Mouse (Mus musculus) limb, embryonic 14.5 days (tissue): ENCODE data around the gene Gtf2a2. TPM values are rescaled to one million over a fixed set of nuclear protein-coding genes. Genes with fewer than 3 reads are reported as not detected.

Source experiments
- ATAC-seq: fragments of 200-750 bp; cut with Nextera tagmentation; 2 replicates; pipeline ENCODE4 v1.8.0; 2017; ENCODE audit warnings: low read depth, moderate number of reproducible peaks, moderate TSS enrichment; ENCODE audit not compliant: low FRiP score
- DNase-seq: peaks from one replicate; pipeline ENCODE4 v3.0.0-alpha.2; 2015; ENCODE audit warnings: low spot score
- H3K27ac ChIP-seq: fragments of 300-500 bp; sonication (generic); replicated peaks from 2 replicates; pipeline ENCODE4 v1.5.1; 2014; ENCODE audit warnings: low read depth, mild to moderate bottlenecking, low read length, moderate library complexity, mixed read lengths
- H3K27me3 ChIP-seq: fragments of 300-500 bp; sonication (generic); 2 replicates; pipeline ENCODE4 v1.6.1; 2014; ENCODE audit warnings: low read length, mixed read lengths; ENCODE audit not compliant: control insufficient read depth, insufficient read depth
- H3K36me3 ChIP-seq: fragments of 300-500 bp; sonication (generic); 2 replicates; pipeline ENCODE4 v1.6.1; 2014; ENCODE audit warnings: mild to moderate bottlenecking, low read length, moderate library complexity, mixed read lengths; ENCODE audit not compliant: control insufficient read depth, insufficient read depth
- H3K4me1 ChIP-seq: fragments of 300-500 bp; sonication (generic); 2 replicates; pipeline ENCODE4 v1.6.1; 2014; ENCODE audit warnings: antibody characterized with exemption, low read length, mixed read lengths; ENCODE audit not compliant: control insufficient read depth, insufficient read depth
- H3K4me2 ChIP-seq: fragments of 300-500 bp; sonication (generic); replicated peaks from 2 replicates; pipeline ENCODE4 v1.6.1; 2014; ENCODE audit warnings: low read depth, mild to moderate bottlenecking, low read length, moderate library complexity; ENCODE audit not compliant: severe bottlenecking
- H3K4me3 ChIP-seq: fragments of 300-500 bp; sonication (generic); replicated peaks from 2 replicates; pipeline ENCODE4 v1.5.1; 2014; ENCODE audit warnings: low read length
- H3K9ac ChIP-seq: fragments of 300-500 bp; sonication (generic); 2 replicates; pipeline ENCODE4 v1.6.1; 2014; ENCODE audit warnings: mild to moderate bottlenecking, low read depth, low read length, moderate library complexity; ENCODE audit not compliant: severe bottlenecking
- H3K9me3 ChIP-seq: fragments of 300-500 bp; sonication (generic); 2 replicates; pipeline ENCODE4 v1.6.1; 2016; ENCODE audit warnings: low read length; ENCODE audit not compliant: control insufficient read depth
- POLR2A ChIP-seq: fragments of 200-500 bp; IDR thresholded peaks from 2 replicates; pipeline ENCODE4 v1.8.0; 2012; ENCODE audit warnings: inconsistent platforms, mild to moderate bottlenecking, moderate library complexity, borderline replicate concordance; ENCODE audit not compliant: insufficient read depth, insufficient read length; ENCODE audit errors: extremely low read depth
- WGBS: fragments of 180-500 bp; shearing (Covaris S2); extraction: QIAGEN DNeasy Blood & Tissue Kit; methylation state at CpG from one replicate; pipeline ENCODE4 v1.1.7; 2014; 5-methylcytosine and 5-hydroxymethylcytosine counted together
- polyA plus RNA-seq, 2 experiments: library from polyadenylated mRNA; depleted of rRNA in 1 of 2; stranded (reverse) in 1 of 2; unstranded in 1 of 2; fragments of >200 nt; fragmentation: Nextera tagmentation in 1 of 2; extraction: Ambion mirVana in 1 of 2; gene quantifications; 2 replicates each; pipeline versions ENCODE4 v1.2.1 to v1.2.3; 2012 to 2014

The Gtf2a2 gene
- polyA plus RNA-seq, 2 experiments: 108 to 204 TPM

DNA sequence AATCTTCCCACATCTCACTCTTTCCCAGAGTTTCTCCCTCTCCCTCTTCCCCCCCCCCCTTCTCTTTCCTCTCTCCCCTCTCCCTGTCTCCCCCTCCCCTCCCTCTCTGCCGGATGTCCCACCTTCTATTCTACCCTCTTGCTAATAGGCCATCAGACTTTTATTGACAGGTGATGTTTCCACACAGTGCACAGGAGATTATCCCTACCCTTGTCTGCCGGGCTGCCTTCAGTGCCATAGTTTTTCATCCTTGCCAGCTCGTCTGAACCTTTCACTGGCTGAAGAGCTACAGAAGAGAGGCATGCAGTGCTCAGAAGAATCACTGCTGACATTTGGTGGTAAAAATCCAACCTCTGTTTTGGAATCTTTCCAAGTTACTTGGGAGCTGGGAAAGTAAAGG lies 41.1 kb downstream of the Gtf2a2 start:
- no peak overlapping the region for H3K9ac ChIP-seq
- H3K4me2 ChIP-seq: no peak overlapping the region
- H3K9me3 ChIP-seq: no peaks in the 10 kb centered on the region
- no peaks in the 10 kb centered on the region for H3K27me3 ChIP-seq
- H3K27ac ChIP-seq: no peak overlapping the region
- H3K4me3 ChIP-seq: no peak overlapping the region
- no peak for TF ChIP-seq POLR2A
- no peak for DNase-seq
- whole genome bisulfite sequencing: 47% methylated on average over 3 of the region's 3 CpGs
- ATAC-seq: no peak
- H3K36me3 ChIP-seq: no peaks in the 10 kb centered on the region
- H3K4me1 ChIP-seq: peaks cover 16% of the 10 kb centered on the region; the same call in 1 of the 2 replicates

DNA sequence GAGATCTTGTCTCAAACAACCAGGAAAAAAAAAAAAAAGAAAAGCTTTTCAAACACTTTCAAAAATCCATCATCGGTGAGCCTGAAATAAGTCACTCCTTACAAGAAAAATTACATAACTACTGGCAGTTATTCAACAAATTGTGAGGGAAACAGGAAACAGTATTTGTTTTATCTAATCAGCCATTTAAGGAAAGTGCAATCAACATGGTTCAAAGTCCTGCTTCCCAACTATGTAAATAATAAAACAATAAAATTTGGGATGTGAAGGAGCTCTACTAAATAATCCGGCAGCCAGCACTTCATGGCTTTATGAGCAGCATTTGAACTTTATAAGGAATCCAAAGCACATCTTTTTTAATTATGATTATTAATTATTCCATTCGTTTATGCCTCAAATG lies 49.7 kb downstream of the Gtf2a2 start:
- no peaks in the 10 kb centered on the region for H3K36me3 ChIP-seq

DNA sequence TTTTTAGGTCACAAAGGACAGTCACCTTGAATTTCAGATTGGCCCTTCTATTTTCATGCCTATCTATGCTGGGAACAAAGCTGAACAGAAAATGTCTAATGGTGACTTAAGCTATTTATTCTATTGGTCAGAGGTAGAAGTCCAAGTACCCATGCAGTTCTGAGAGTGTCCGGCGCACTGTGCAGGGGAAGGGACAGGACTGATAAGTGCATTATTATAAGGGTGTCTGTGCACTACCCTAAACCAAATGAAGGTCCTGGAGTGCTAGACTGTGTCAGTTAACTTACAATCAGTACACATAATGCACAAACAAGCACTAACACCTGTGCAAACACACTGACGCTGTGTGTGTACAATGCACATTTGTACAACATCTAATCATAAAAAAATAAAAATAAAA lies 55.1 kb downstream of the Gtf2a2 start:
- DNase-seq: no peak
- no peak overlapping the region for H3K4me3 ChIP-seq
- H3K36me3 ChIP-seq: no peaks in the 10 kb centered on the region
- H3K4me2 ChIP-seq: no peak overlapping the region
- no peaks in the 10 kb centered on the region for H3K9me3 ChIP-seq
- no peak overlapping the region for H3K27ac ChIP-seq
- H3K27me3 ChIP-seq: no peaks in the 10 kb centered on the region
- H3K4me1 ChIP-seq: no peaks in the 10 kb centered on the region
- no peak overlapping the region for H3K9ac ChIP-seq
- 93% methylated on average over 3 of the region's 3 CpGs for WGBS
- no peak for ATAC-seq
- TF ChIP-seq POLR2A: no peak

More for the DNA sequence above, 49.7 kb downstream of the Gtf2a2 start:
- no peak overlapping the region for H3K27ac ChIP-seq
- WGBS: 79% methylated on average over 3 of the region's 3 CpGs
- H3K4me3 ChIP-seq: no peak overlapping the region
- TF ChIP-seq POLR2A: no peak
- no peak overlapping the region for H3K9ac ChIP-seq
- no peak overlapping the region for H3K4me2 ChIP-seq
- H3K9me3 ChIP-seq: no peaks in the 10 kb centered on the region
- no peak for ATAC-seq
- no peak for DNase-seq
- H3K4me1 ChIP-seq: no peaks in the 10 kb centered on the region
- H3K27me3 ChIP-seq: no peaks in the 10 kb centered on the region

DNA sequence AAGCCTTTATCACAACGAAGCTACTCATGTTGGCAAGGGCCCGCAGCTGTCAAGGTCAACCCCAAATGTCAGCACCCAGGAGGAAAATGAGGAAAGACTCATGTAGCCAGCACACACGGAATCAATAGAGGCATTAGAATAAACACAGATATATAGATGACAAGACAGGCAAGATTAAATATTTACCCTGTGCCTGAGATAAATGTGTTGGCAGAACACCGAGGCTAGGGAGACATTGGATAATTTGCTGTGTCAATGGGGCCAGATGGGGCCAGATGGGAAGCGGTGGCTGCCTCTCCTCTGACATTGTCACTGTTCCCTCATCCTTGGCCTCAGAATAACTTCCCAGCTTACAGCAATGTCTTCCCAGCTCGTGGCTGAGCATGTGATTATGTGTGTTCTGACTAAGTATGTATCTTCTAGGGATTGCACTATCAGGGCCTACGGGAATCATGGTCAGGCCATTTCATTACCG lies 57.6 kb downstream of the Gtf2a2 start:
- DNase-seq (no peak), ATAC-seq (no peak)
- no peaks in the 10 kb centered on the region for H3K36me3 ChIP-seq
- TF ChIP-seq POLR2A: no peak
- no peak overlapping the region for H3K4me2 ChIP-seq
- H3K9me3 ChIP-seq: no peaks in the 10 kb centered on the region
- no peak overlapping the region for H3K27ac ChIP-seq
- H3K9ac ChIP-seq: no peak overlapping the region
- no peaks in the 10 kb centered on the region for H3K27me3 ChIP-seq
- no peak overlapping the region for H3K4me3 ChIP-seq
- no peaks in the 10 kb centered on the region for H3K4me1 ChIP-seq
- 85% methylated on average over 8 of the region's 8 CpGs for WGBS

DNA sequence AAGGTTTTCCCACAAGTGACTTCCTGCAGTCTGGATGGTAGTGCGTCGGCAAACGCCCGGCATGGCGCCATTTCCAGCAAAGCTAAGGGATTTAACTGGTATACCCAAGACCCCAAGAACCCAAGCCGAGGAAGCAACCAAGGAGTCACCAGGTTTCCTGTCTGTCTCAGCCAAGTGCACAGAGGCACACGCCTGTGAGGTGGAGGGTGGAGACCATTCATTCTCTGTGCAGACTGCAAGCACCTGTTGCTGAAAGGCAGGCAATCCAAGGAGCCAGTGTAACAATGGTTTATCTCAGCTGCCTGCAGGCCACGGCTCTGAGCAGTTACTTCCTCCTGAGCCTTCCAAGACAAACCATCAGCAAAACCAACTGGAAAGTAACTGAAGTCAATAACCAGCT lies 60.0 kb downstream of the Gtf2a2 start:
- no peak for DNase-seq
- Histone ChIP-seq H3K27me3 (no peaks in the 10 kb centered on the region), H3K4me2 (no peak overlapping the region), H3K9me3 (no peaks in the 10 kb centered on the region), H3K4me1 (no peaks in the 10 kb centered on the region), H3K36me3 (no peaks in the 10 kb centered on the region), H3K27ac (no peak overlapping the region), H3K4me3 (no peak overlapping the region), H3K9ac (no peak overlapping the region)
- no peak for TF ChIP-seq POLR2A
- WGBS: 88% methylated on average over 8 of the region's 8 CpGs
- ATAC-seq: no peak

Other genes starting within 250 kb of the Gtf2a2 start
- gene Bnip2, start 23.1 kb upstream of the Gtf2a2 start, polyA plus RNA-seq (2012; rRNA removed): 67.3 and 83.8 TPM in 2 replicates
- 118 and 119 TPM in 2 replicates for gene Bnip2, start 23.1 kb upstream of the Gtf2a2 start, polyA plus RNA-seq (2014; fragmentation: Nextera tagmentation; extraction: Ambion mirVana)
- gene Gcnt3, start 25.5 kb downstream of the Gtf2a2 start, polyA plus RNA-seq (2012; rRNA removed): 0.01 and 0.03 TPM in 2 replicates
- 0.04 and 0.06 TPM in 2 replicates for gene Gcnt3, start 25.5 kb downstream of the Gtf2a2 start, polyA plus RNA-seq (2014; fragmentation: Nextera tagmentation; extraction: Ambion mirVana)
- gene Fam81a, start 130.0 kb downstream of the Gtf2a2 start, polyA plus RNA-seq (2012; rRNA removed): 3.2 TPM in 2 replicates
- gene Fam81a, start 130.0 kb downstream of the Gtf2a2 start, polyA plus RNA-seq (2014; fragmentation: Nextera tagmentation; extraction: Ambion mirVana): 6.2 and 6.7 TPM in 2 replicates
- 11.0 and 12.1 TPM in 2 replicates for gene Myo1e, start 194.8 kb downstream of the Gtf2a2 start, polyA plus RNA-seq (2012; rRNA removed)
- gene Myo1e, start 194.8 kb downstream of the Gtf2a2 start, polyA plus RNA-seq (2014; fragmentation: Nextera tagmentation; extraction: Ambion mirVana): 20.4 and 22.9 TPM in 2 replicates